Mouse (Mus musculus): ENCODE results near the gene Nmnat2. TPM values are rescaled to one million over a fixed set of nuclear protein-coding genes. Genes with fewer than 3 reads are reported as not detected.

Nmnat2 gene
- polyA plus RNA-seq, 1 experiment from 2014 or later = 99.6 TPM

DNA sequence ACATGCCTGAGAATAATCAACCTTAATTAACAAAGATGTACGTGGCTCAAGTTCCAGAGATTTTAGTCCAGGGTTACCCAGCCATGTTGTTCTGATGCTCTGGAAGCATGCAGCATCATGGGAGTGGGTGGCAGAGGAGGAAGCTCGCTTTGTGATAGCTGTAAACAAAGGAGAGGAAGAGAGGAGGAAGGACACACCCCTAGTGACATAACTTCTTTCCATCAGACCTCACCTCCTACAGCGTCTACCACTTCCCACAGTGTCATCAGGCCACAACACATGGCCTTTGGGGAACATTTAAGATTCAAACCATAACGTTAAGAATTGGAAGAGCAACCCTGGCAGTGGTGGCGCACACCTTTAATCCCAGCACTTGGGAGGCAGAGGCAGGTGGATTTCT is 133.0 kb downstream of the Nmnat2 start:
- Histone ChIP-seq H3K4me1 (ENCODE audit: control insufficient read depth, insufficient read depth, low read length) (no peaks in the 10 kb centered on the region), H3K36me3 (ENCODE audit: control insufficient read depth, insufficient read depth, low read length) (peaks cover 7% of the 10 kb centered on the region), H3K4me2 (ENCODE audit: low read depth, low read length) (no peak overlapping the region), H3K9me3 (ENCODE audit: control insufficient read depth, low read length) (no peaks in the 10 kb centered on the region), H3K4me3 (ENCODE audit: low read depth, low read length) (no peak overlapping the region), H3K27me3 (ENCODE audit: control insufficient read depth, insufficient read depth, low read length) (no peaks in the 10 kb centered on the region), H3K27ac (ENCODE audit: low read depth, low read length) (no peak overlapping the region), H3K9ac (replicated peaks; ENCODE audit: low read depth, low read length) (no peak overlapping the region)
- 88% methylated on average over 5 of the region's 5 CpGs for WGBS
- ATAC-seq (ENCODE audit: low read depth) = no peak

DNA sequence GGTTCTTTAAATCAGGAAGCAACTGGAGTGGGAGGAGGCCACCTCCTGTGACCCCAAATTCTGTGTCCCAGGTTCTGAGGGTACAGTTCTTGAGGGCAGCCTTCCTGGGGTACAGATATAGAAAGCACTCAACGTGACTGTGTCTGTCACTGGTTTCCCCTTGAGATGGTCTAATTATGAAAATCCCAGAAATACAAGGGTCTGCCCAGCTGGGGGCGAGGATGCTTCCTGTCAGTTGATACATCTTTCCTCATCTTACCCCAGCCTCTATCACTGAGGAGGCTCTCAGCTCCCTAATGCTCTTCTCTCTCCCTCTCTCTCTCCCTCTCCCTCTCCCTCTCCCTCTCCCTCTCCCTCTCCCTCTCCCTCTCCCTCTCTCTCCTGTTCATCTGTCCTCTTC is 135.3 kb downstream of the Nmnat2 start:
- Histone ChIP-seq H3K4me2 (ENCODE audit: low read depth, low read length) (no peak overlapping the region), H3K9me3 (ENCODE audit: control insufficient read depth, low read length) (no peaks in the 10 kb centered on the region), H3K27ac (ENCODE audit: low read depth, low read length) (no peak overlapping the region), H3K4me1 (ENCODE audit: control insufficient read depth, insufficient read depth, low read length) (no peaks in the 10 kb centered on the region), H3K36me3 (ENCODE audit: control insufficient read depth, insufficient read depth, low read length) (peaks cover 7% of the 10 kb centered on the region), H3K27me3 (ENCODE audit: control insufficient read depth, insufficient read depth, low read length) (no peaks in the 10 kb centered on the region), H3K9ac (replicated peaks; ENCODE audit: low read depth, low read length) (no peak overlapping the region), H3K4me3 (ENCODE audit: low read depth, low read length) (no peak overlapping the region)
- no peak for ATAC-seq (ENCODE audit: low read depth)
- 97% methylated on average over 2 of the region's 2 CpGs for WGBS

DNA sequence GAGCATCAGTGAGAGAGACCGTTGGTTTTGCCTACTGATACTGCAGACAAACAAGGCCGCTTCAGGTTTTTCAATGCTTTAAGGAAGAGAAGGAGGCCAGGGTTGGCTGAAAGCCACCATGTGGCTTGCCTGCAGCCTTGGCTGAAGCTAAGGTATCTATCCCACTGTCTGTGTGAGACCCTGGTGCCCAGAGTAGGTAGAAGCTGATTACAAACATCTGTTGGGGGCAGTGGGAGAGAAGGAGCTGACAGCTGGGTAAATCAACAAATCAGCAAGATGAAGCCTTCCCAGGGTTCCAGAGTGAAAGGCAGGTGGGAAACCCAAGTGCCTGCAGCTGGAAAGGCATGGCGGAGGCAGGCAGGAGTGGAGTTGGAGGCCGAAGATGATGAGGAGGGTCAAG is 136.0 kb downstream of the Nmnat2 start:
- Histone ChIP-seq H3K4me1 (ENCODE audit: control insufficient read depth, insufficient read depth, low read length) (no peaks in the 10 kb centered on the region), H3K36me3 (ENCODE audit: control insufficient read depth, insufficient read depth, low read length) (peaks cover 7% of the 10 kb centered on the region), H3K27me3 (ENCODE audit: control insufficient read depth, insufficient read depth, low read length) (no peaks in the 10 kb centered on the region), H3K9ac (replicated peaks; ENCODE audit: low read depth, low read length) (no peak overlapping the region), H3K9me3 (ENCODE audit: control insufficient read depth, low read length) (no peaks in the 10 kb centered on the region), H3K4me3 (ENCODE audit: low read depth, low read length) (no peak overlapping the region), H3K27ac (ENCODE audit: low read depth, low read length) (no peak overlapping the region), H3K4me2 (ENCODE audit: low read depth, low read length) (no peak overlapping the region)
- 88% methylated on average over 4 of the region's 4 CpGs for WGBS
- no peak for ATAC-seq (ENCODE audit: low read depth)

DNA sequence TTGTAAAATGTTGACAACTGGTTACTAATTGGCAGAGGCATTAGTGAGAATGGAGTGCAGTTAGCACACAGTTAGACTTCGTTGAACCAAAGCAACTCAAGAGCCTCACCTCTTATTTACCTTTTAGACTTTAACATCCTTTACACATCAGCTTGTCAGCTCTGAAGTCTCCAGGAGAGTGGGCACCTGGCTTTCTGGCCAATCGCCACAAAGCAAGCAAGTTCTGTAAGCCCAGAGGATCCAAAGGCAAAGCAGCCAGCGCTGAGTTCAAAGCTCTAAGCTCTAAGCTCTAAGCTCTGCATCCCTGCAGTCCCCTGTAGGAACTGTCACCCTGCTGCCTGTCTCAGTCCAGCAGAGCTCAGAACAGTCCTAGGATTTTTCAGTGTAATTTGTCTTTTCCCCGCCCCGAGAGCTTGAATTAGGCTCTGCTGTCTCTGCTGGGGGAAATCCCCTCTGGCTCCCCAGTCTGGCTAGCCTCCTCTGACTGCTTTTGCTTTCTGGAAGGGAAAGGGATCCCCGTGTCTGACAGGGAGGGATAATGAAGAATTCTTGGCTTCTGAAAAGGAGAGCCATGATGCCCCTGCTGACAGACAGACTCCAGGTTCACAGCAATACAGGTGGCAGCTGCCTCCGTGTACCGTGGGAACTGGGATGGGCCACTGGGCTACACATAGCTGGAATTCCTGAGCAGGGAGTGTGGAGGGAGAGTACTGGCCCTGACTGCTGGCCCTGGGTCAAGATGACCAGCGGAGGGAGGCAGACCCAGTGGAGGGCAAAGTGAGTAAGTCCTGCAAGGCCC is 136.8 kb downstream of the Nmnat2 start:
- H3K27me3 ChIP-seq (ENCODE audit: control insufficient read depth, insufficient read depth, low read length) = no peaks in the 10 kb centered on the region
- H3K27ac ChIP-seq (ENCODE audit: low read depth, low read length) = 0 out of 2 replicates have a peak overlapping the region, but pooled peaks have one; percentile 28
- ATAC-seq (ENCODE audit: low read depth) = peak; percentile 54; the same call in 1 of the 2 replicates
- no peaks in the 10 kb centered on the region for H3K4me1 ChIP-seq (ENCODE audit: control insufficient read depth, insufficient read depth, low read length)
- no peak overlapping the region for H3K4me2 ChIP-seq (ENCODE audit: low read depth, low read length)
- 45% methylated on average over 9 of the region's 9 CpGs for WGBS
- no peak overlapping the region for H3K9ac ChIP-seq (replicated peaks; ENCODE audit: low read depth, low read length)
- H3K9me3 ChIP-seq (ENCODE audit: control insufficient read depth, low read length) = no peaks in the 10 kb centered on the region
- H3K4me3 ChIP-seq (ENCODE audit: low read depth, low read length) = no peak overlapping the region
- peaks cover 7% of the 10 kb centered on the region for H3K36me3 ChIP-seq (ENCODE audit: control insufficient read depth, insufficient read depth, low read length)

DNA sequence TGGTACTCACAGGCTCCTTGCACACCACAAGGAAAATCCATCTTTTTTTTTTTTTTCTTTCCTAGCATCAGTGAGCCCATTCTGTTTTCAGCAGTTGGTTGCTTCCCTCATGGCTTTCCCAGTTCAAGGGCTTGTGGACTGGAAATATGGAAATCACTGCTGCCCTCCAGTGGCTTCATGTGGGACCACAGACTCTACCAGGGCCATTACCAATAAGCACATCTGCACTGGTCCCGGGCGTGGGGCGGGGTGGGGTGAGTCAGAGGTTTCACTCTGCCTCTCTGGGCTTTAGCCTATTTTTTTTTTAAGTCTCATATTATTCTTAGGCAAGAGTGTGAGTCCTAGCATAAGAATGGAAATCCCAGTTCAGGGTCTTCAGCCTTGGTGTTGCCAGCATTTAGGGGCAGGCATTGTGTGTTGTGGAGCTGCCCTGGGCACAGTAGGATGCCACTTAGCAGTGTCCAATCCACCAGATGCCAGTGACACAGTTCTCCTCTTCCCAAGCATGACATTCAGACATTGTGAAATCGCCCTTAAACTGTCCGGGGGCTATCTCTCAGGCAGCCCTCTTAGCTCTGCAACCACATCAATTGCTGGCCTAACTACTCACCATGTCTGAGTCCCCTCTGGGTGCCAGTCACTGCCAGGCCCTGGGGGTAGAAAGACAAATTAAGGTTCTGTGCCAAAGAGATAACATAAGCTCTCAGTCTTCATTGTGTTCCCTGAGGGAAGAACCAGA is 137.6 kb downstream of the Nmnat2 start:
- 59% methylated on average over 5 of the region's 5 CpGs for WGBS
- H3K4me3 ChIP-seq (ENCODE audit: low read depth, low read length) = no peak overlapping the region
- no peaks in the 10 kb centered on the region for H3K4me1 ChIP-seq (ENCODE audit: control insufficient read depth, insufficient read depth, low read length)
- no peak overlapping the region for H3K4me2 ChIP-seq (ENCODE audit: low read depth, low read length)
- H3K9me3 ChIP-seq (ENCODE audit: control insufficient read depth, low read length) = no peaks in the 10 kb centered on the region
- no peaks in the 10 kb centered on the region for H3K27me3 ChIP-seq (ENCODE audit: control insufficient read depth, insufficient read depth, low read length)
- H3K36me3 ChIP-seq (ENCODE audit: control insufficient read depth, insufficient read depth, low read length) = peaks cover 3% of the 10 kb centered on the region; the same call in 1 of the 2 replicates
- H3K27ac ChIP-seq (ENCODE audit: low read depth, low read length) = no peak overlapping the region
- ATAC-seq (ENCODE audit: low read depth) = peak; percentile 75; the same call in 1 of the 2 replicates
- H3K9ac ChIP-seq (replicated peaks; ENCODE audit: low read depth, low read length) = no peak overlapping the region

DNA sequence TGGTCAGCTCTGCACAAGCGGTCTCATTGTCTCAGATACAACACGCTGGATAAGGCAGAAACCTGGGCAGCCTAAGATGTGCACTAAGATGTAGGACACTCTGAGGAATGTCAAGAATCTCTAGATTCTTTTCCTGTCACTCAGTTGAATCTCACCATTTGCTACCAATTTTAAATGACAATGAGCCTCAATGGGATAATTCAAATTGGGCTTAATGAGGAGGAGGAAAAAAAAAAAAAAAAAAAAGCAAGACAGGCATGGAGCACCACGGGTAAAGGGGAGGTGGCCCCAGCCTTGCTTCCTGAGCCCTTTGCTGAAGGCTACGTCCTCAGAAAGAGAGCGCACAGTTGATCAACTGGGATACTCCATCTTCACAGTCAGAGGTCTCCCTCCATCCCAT is 138.4 kb downstream of the Nmnat2 start:
- no peak overlapping the region for H3K4me2 ChIP-seq (ENCODE audit: low read depth, low read length)
- no peaks in the 10 kb centered on the region for H3K27me3 ChIP-seq (ENCODE audit: control insufficient read depth, insufficient read depth, low read length)
- H3K9ac ChIP-seq (replicated peaks; ENCODE audit: low read depth, low read length) = no peak overlapping the region
- H3K27ac ChIP-seq (ENCODE audit: low read depth, low read length) = no peak overlapping the region
- WGBS = 60% methylated on average over 5 of the region's 5 CpGs
- H3K4me3 ChIP-seq (ENCODE audit: low read depth, low read length) = no peak overlapping the region
- no peak for ATAC-seq (ENCODE audit: low read depth)
- no peaks in the 10 kb centered on the region for H3K36me3 ChIP-seq (ENCODE audit: control insufficient read depth, insufficient read depth, low read length)
- H3K4me1 ChIP-seq (ENCODE audit: control insufficient read depth, insufficient read depth, low read length) = no peaks in the 10 kb centered on the region
- H3K9me3 ChIP-seq (ENCODE audit: control insufficient read depth, low read length) = no peaks in the 10 kb centered on the region

DNA sequence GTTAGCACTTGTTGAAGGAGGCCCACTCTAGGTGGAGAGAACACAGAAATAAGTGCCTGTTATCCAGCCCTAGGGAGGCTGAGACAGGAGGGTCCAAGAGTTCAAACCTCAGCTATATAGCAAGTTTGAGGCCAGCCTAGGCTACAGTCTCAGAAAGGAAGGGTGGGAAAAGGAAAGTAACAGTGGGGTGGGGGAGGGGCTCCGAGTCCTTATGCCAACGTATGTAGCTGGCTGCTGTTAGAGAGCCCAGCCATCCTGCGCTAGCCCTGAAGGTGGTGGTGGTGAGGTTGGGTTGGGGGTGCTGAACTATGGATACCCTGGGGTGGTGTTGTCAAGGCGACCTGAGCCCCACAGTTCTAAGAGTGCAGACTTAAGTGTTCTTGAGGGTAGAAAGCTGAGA is 138.8 kb downstream of the Nmnat2 start:
- no peak overlapping the region for H3K27ac ChIP-seq (ENCODE audit: low read depth, low read length)
- no peak for ATAC-seq (ENCODE audit: low read depth)
- H3K9ac ChIP-seq (replicated peaks; ENCODE audit: low read depth, low read length) = no peak overlapping the region
- H3K9me3 ChIP-seq (ENCODE audit: control insufficient read depth, low read length) = no peaks in the 10 kb centered on the region
- no peak overlapping the region for H3K4me3 ChIP-seq (ENCODE audit: low read depth, low read length)
- H3K27me3 ChIP-seq (ENCODE audit: control insufficient read depth, insufficient read depth, low read length) = no peaks in the 10 kb centered on the region
- H3K4me2 ChIP-seq (ENCODE audit: low read depth, low read length) = no peak overlapping the region
- H3K4me1 ChIP-seq (ENCODE audit: control insufficient read depth, insufficient read depth, low read length) = no peaks in the 10 kb centered on the region
- 76% methylated on average over 4 of the region's 4 CpGs for WGBS
- H3K36me3 ChIP-seq (ENCODE audit: control insufficient read depth, insufficient read depth, low read length) = no peaks in the 10 kb centered on the region

DNA sequence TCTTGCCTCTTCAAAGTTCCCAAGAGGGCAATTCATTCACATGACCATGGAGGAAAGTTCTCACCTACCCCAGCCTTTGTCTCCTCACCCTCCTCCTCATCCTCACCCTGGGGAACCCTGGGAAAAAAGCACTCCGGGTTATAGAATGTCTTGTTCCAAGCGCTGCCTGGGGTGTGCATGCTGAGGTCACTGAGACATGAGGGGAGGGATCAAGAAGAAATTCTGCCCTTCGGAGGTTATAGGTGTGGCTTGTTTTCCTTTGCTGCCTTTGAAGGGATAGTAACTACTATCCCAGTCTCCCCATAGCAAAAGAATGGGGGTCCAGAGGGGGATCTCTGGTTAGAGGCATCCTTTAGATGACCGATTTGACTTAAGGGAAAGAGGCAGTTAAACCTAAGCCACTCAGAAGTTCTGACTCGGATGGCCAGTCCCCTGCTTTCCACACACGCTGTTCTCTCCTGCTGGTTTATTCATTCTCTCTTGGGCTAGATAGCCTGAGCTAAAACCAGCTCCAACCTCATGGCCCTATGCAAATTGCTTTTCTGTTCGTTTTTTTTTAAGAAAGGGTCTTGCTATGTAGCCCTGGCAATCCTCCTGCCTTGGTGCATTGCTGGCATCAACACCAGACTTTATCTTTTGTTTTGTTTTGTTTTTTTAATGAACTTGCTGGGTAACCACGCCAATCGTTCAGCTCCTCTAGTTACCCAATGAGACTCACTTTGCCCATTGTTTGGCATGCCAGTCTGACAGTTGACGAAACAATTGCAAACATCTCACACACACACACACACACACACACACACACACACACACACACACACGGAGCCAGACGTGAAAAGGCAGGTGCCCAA is 139.7 kb downstream of the Nmnat2 start:
- H3K36me3 ChIP-seq (ENCODE audit: control insufficient read depth, insufficient read depth, low read length) = no peaks in the 10 kb centered on the region
- no peak for ATAC-seq (ENCODE audit: low read depth)
- H3K9ac ChIP-seq (replicated peaks; ENCODE audit: low read depth, low read length) = no peak overlapping the region
- no peaks in the 10 kb centered on the region for H3K4me1 ChIP-seq (ENCODE audit: control insufficient read depth, insufficient read depth, low read length)
- 42% methylated on average over 12 of the region's 12 CpGs for WGBS
- no peaks in the 10 kb centered on the region for H3K27me3 ChIP-seq (ENCODE audit: control insufficient read depth, insufficient read depth, low read length)
- H3K27ac ChIP-seq (ENCODE audit: low read depth, low read length) = no peak overlapping the region
- H3K4me2 ChIP-seq (ENCODE audit: low read depth, low read length) = no peak overlapping the region
- no peaks in the 10 kb centered on the region for H3K9me3 ChIP-seq (ENCODE audit: control insufficient read depth, low read length)
- H3K4me3 ChIP-seq (ENCODE audit: low read depth, low read length) = no peak overlapping the region
